Mouse (Mus musculus): ENCODE measurements around the gene Nprl3.
"Not testable (repeated sequence)": the region's sequence is repeated elsewhere in the genome, so short reads cannot be mapped to it uniquely, and the experiment has no call there.

Nprl3 gene

DNA sequence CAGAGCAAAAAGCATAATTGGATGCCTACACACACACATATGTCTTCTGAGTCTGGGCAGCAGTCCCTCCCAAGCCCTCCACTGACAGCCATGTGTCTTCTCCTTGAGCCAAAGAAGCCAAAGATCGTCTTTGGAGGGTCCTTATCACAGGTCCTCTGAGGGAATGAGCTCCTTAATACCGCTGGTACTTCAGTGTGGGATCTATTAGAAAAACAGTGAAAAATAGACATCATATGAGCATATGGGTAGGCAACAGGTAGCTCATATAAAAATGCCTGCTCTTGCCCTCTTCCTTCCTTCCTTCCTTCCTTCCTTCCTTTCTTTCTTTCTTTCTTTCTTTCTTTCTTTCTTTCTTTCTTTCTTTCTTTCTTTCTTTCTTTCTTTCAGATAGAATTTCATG lies 17.1 kb upstream of the Nprl3 start:
- in situ Hi-C loops (cut with MboI, MseI), result not testable (repeated sequence)

- in situ Hi-C loops (cut with MboI, MseI), result not testable (repeated sequence)
These were observed 15.7 kb upstream of the Nprl3 start, which contains the start of gene Hba-a1 for GRCm38 (mm10) chr11:32283091-32283777. Gene Hba-a1, plus strand, starts transcription at chr11:32283511.

- in situ Hi-C loops (cut with MboI, MseI), result no loop called here
These were observed 14.1 kb upstream of the Nprl3 start for GRCm38 (mm10) chr11:32281416-32282144.

DNA sequence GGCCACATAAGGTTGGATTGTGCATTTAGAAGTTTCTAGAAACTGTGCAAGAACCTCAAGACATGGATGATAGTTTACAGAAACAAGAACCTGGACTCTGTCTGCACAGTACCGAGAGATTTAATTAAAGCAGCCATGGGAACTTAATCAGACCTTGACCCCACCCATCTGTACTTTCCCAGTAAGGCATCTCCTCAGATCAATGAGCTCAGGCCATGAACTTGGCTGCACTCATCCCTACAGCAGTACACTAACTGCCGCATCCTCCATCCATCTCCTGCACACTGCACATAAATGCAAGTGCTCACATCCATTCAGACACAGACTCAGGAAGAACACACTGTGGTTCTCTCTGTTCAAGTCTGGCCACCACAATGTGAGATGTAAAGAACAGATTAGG lies 13.1 kb upstream of the Nprl3 start:
- in situ Hi-C loops (cut with MboI, MseI), result no loop called here

DNA sequence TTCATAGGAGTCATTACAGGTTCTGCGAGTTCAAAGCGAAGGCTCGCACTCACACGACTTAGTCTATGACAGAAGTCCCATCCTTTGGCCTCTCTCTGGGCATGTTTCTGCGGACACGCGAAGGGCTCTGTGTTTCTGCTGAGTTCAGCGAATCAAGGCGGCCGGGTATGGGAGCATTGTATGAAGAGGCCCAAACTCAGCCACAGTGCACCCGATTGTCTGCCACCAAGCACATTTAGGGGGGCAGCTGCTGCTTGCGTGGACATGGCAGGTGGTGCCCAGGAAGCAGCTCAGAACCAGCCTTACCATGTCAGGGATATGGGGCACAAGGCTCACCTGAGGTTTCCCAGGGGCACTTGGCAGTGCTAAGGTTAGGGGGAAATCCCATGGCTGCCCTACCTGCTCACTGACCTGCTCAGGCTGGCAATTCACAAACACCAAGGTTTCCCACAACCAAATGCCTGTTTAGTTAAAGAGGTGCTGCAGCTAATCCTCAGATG lies 11.0 kb upstream of the Nprl3 start:
- in situ Hi-C loops (cut with MboI, MseI), result no loop called here

DNA sequence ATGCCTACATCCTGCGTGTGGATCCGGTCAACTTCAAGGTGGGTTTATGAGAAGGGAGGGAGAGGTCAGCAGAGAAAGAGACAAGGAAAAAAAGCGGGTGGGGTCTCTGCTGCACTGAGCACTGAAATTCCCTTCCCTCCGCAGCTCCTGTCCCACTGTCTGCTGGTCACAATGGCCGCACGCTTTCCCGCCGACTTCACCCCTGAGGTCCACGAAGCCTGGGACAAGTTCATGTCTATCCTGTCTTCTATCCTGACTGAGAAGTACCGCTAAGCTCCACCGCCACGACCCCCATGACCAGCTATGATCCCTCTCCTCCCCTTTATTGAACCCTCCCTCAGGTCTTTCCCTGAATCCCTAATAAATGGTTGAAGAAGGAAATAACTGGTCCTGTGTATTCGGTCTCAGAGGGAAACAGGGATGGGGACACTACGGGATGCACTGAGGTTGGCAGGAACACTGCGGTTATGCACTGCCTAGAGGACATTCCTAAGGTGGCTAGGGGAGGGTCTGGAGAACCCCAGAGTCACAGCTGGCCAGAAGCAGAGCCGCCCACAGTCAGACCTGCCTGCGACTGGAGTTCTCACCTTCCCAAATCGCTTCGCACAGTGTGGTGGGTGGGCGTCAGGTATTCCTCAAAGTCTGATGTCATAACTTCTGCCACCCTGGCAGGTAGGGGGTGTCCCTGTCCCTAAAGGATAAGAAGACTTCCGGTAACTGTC lies 10.4 kb upstream of the Nprl3 start:
- in situ Hi-C loops (cut with MboI, MseI), result no loop called here

DNA sequence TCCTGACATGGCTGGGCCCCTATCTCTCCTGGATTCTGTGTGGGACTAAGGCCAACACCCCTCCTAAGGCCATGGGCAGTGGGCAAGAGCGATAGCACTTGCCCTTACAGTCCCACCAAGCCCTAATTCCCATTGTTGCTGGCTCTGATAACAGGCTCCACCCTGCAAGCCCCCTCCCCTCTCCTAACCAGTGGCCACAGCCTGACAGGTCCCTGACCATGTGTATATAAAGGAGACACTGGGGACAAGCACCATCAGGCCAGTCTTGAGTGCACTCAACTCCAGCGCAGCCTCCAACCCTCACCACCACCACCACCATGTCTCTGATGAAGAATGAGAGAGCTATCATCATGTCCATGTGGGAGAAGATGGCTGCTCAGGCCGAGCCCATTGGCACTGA lies 8.8 kb upstream of the Nprl3 start, which contains the start of gene Hba-x:
Gene Hba-x, plus strand, starts transcription at position 54 of the 400 bp plus-strand sequence.
- in situ Hi-C loops (cut with MboI, MseI), result no loop called here

DNA sequence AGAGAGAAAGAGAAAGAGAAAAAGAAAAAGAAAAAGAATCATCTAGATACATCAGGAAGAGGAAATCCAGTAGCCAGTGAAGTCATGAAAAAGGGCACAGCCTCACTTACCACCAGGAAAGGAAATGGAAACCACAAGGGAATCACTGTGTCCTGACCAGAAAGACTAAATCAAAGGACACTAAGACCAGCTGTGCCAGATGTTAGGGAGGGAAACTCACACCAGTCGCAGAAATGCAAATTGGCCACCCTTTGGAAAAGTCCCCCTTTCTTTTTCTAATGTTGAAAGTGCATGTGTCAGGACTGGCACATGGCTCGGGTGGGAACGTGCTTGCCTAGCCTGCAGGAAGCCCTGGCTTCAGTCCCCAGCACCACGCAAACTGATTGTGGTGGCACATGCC lies 3.7 kb upstream of the Nprl3 start:
- in situ Hi-C loops (cut with MboI, MseI), result no loop called here

DNA sequence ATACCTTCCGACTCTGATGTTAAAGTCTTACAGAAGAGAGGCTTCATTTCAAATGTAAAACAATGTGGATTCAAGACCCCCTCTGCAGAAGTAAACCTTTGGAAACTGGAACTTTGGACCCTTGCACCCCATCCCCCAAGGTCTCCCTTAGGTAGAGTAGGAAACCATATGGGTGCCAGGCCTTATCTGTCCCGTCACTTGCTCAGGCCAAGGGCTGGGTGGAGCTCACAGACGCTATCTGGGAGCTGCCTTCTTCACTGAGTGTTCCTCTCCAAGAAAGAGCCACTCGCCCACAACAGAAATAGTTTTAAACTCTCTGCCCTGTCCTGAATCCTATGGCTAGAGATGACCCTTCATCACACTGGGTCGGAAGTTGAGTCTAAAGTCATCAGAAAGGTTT lies 1.4 kb upstream of the Nprl3 start:
- in situ Hi-C loops (cut with MboI, MseI), result no loop called here

DNA sequence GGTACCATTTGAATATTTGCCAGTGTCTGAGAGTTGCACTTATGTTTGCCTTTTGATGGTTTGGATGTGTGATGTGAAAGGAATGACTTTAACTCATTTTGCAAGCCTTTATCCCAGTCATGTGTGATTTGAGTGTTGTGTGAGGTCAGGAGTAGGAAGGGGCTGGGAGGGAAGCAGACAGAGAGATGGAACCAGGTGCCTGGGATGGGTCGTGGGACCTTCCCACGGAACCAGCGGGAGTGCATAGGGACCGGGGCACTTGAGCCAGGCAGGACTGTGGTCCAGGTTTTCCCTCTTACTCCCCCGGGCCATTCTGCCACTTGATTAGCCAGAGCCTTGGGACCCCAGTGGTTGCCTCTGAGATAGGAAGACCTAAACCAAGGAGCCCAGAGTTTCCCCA lies 457 bp upstream of the Nprl3 start:
- in situ Hi-C loops (cut with MboI, MseI), result no loop called here

GRCm38 (mm10) chr11:32266776-32267175 lies 731 bp downstream of the Nprl3 start:
- in situ Hi-C loops (cut with MboI, MseI), result no loop called here

DNA sequence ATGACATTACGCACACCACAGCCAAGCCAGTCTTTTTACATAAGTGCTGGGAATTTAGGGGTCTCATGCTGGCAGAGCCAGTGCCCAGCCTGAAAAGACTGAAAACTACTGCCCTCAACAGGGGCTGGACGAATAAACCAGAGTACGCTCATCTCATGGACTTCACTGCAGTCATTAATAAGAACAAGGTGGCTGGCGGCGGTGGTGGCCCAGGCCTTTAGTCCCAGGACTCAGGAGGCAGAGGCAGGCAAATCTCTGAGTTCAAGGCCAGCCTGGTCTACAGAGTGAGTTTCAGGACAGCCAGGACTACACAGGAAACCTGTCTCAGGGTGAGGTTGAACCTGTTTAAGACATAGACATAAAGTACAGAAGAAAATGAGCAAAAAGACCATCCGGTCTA lies 1.3 kb downstream of the Nprl3 start:
- in situ Hi-C loops (cut with MboI, MseI), result no loop called here

DNA sequence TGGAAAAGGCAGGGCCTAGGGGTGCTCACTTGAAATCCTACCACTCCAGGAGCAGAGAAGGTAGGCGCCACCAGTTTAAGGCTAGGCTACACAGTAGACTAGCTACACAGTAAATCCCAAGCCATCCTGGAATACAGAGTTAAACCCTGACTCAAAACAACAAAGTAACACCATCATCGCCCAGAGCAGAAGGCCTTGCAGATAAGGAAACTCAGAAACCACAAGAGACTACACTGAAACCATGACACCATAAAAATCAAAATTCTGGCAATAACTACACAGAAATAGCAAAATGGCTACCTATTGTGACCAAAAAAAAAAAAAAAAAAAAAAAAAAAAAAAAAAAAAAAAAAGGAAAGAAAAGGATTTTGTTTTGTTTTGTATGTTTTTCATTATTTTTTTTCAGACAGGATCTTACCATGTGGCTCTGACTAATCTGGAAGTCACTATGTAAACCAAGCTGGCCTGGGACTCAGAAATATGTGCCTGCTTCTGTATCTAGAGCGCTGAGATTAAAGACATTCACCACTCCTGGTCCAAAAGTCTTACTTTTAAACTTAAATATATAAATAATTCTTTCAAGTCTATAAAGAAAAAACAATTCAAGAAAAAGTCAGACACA lies 2.3 kb downstream of the Nprl3 start:
- in situ Hi-C loops (cut with MboI, MseI), result no loop called here

- in situ Hi-C loops (cut with MboI, MseI), result no loop called here
These were observed 4.7 kb downstream of the Nprl3 start for GRCm38 (mm10) chr11:32262674-32263415.

DNA sequence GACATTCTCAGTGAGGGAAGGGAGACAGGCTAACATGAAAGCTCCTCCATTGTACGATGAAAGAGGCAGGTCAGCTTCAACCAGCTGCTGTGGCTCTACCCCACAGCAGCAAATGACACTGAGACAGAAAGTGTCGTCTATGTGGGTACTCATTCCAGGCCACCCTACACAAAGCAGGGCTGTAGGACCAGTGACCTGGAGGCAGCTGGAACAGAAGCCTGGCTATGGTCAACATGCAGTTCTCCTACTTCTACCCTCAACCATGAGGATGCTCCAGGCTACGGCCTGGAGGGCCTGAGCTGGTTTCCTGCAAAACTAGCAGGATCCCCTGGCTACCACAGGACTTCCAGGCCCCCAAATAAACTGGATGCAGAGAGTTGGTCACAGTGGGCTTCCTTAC lies 10.9 kb downstream of the Nprl3 start:
- in situ Hi-C loops (cut with MboI, MseI), result no loop called here

GRCm38 (mm10) chr11:32256146-32256545 lies 11.4 kb downstream of the Nprl3 start:
- in situ Hi-C loops (cut with MboI, MseI), result no loop called here

DNA sequence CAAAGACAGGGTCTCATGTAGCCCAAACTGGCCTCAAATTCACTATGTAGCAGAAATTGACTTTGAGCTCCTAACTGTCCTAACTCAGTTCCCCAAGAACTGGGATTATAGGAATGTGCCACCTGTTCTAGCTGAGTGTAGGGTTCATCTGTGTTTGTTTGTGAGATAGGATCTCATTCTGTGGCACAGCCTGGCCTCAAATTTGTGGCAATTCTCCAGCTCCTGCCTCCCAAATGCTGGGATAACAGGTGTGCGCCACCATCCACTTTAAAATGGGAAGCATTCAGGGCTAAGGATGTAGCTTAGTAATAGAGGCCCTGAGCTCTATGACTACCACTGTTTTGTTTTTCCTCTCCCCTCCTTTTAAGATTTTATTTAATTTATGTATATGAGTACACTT lies 14.4 kb downstream of the Nprl3 start:
- in situ Hi-C loops (cut with MboI, MseI), result no loop called here

GRCm38 (mm10) chr11:32250880-32251763 lies 16.4 kb downstream of the Nprl3 start:
- in situ Hi-C loops (cut with MboI, MseI), result no loop called here

DNA sequence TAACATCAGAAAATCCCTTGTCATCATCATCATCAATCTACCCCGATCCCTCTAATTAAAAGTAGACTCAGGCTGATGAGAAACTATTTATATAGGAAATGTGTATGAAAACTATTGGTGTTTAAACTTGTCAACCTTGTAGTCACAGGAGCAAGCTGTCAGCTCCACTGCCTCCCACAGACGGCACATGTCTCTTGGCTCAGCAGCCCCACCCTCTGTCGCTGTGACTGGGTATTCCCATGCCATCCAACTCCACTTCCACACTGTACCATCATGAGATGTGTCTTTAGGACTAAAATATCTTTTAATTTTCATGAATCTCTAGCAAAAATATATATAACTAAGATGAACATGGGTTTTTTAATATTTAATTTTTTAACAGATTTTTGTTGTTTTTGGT lies 19.2 kb downstream of the Nprl3 start:
- in situ Hi-C loops (cut with MboI, MseI), result no loop called here

- in situ Hi-C loops (cut with MboI, MseI), result no loop called here
These were observed 20.4 kb downstream of the Nprl3 start for GRCm38 (mm10) chr11:32247068-32247467.

Data from T-helper 1 cell (primary cell).